Mouse (Mus musculus) intestine, embryonic 16.5 days (tissue): ENCODE results near the gene Psmd3. TPM values are rescaled to one million over a fixed set of nuclear protein-coding genes. Genes with fewer than 3 reads are reported as not detected.
A peak's percentile ranks its signal among the peaks of the same experiment; 100 is the strongest.

Experiments
- ATAC-seq: fragments of 200-750 bp; cut with Nextera tagmentation; 2 replicates; pipeline ENCODE4 v1.8.0; 2017; ENCODE audit warnings: moderate TSS enrichment, moderate library complexity
- H3K27ac ChIP-seq: fragments of 300-500 bp; sonication (generic); 2 replicates; pipeline ENCODE4 v1.5.1; 2014; ENCODE audit warnings: mild to moderate bottlenecking, low read length
- H3K27me3 ChIP-seq: fragments of 300-500 bp; sonication (generic); replicated peaks from 2 replicates; pipeline ENCODE4 v1.6.1; 2014; ENCODE audit warnings: low read length, control low read depth, mixed read lengths; ENCODE audit not compliant: control insufficient read depth, insufficient read depth
- H3K36me3 ChIP-seq: fragments of 300-500 bp; sonication (generic); 2 replicates; pipeline ENCODE4 v1.6.1; 2014; ENCODE audit warnings: low read length, control low read depth; ENCODE audit not compliant: control insufficient read depth, insufficient read depth
- H3K4me1 ChIP-seq: fragments of 300-500 bp; sonication (generic); 2 replicates; pipeline ENCODE4 v1.6.1; 2014; ENCODE audit warnings: low read length, control low read depth, mixed read lengths; ENCODE audit not compliant: control insufficient read depth, insufficient read depth
- H3K4me2 ChIP-seq: fragments of 300-500 bp; sonication (generic); 2 replicates; pipeline ENCODE4 v1.6.1; 2014; ENCODE audit warnings: low read depth, low read length, control low read depth
- H3K4me3 ChIP-seq: fragments of 300-500 bp; sonication (generic); 2 replicates; pipeline ENCODE4 v1.5.1; 2014; ENCODE audit warnings: mild to moderate bottlenecking, low read length
- H3K9ac ChIP-seq: fragments of 300-500 bp; sonication (generic); 2 replicates; pipeline ENCODE4 v1.6.1; 2014; ENCODE audit warnings: low read depth, low read length
- H3K9me3 ChIP-seq: fragments of 300-500 bp; sonication (generic); 2 replicates; pipeline ENCODE4 v1.6.1; 2016; ENCODE audit warnings: low read length, control low read depth; ENCODE audit not compliant: control insufficient read depth
- WGBS: fragments of 180-500 bp; shearing (Covaris S2); extraction: QIAGEN DNeasy Blood & Tissue Kit; methylation state at CpG from one replicate; pipeline ENCODE4 v1.1.7; 2014; 5-methylcytosine and 5-hydroxymethylcytosine counted together
- polyA plus RNA-seq: library from polyadenylated mRNA; unstranded; fragments of >200 nt; fragmentation: Nextera tagmentation; extraction: Ambion mirVana; gene quantifications from 2 replicates; pipeline ENCODE4 v1.2.1, GENCODE M21; 2015

Psmd3 gene
- polyA plus RNA-seq, 1 experiment from 2014 or later, result 181 TPM

GRCm38 (mm10) chr11:98738428-98738911, 56.1 kb downstream of the Psmd3 start:
- WGBS, result 52% methylated on average over 4 of the region's 4 CpGs
- Histone ChIP-seq H3K4me1 (peaks cover 17% of the 10 kb centered on the region), H3K36me3 (no peaks in the 10 kb centered on the region), H3K27me3 (no peaks in the 10 kb centered on the region), H3K4me3 (no peak overlapping the region), H3K9ac (0 out of 2 replicates have a peak overlapping the region, but pooled peaks have one; percentile 40), H3K4me2 (no peak overlapping the region), H3K9me3 (peaks cover 6% of the 10 kb centered on the region), H3K27ac (no peak overlapping the region)
- ATAC-seq, result no peak

DNA sequence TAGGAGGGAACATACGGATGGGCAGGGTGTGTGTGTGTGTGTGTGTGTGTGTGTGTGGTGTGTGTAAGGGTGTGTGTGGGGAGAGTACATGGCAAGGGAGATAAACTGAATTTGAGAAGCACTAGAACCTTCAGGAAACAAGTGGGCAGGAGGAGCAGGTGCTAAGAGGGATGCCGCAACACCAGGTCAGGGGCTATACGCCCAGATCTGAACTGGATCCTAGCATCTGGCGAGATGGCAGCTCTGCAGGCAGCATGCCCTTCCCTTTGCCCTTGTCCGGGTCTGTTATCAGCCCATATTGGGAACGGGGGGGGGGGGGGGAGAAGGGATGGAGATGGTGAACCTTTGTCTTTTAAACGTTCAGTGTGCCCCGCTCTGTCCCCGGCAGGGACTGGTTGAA, 56.6 kb downstream of the Psmd3 start:
- Histone ChIP-seq H3K27ac (no peak overlapping the region), H3K9ac (no peak overlapping the region), H3K4me1 (peaks cover 22% of the 10 kb centered on the region), H3K36me3 (no peaks in the 10 kb centered on the region), H3K9me3 (peaks cover 6% of the 10 kb centered on the region), H3K27me3 (no peaks in the 10 kb centered on the region), H3K4me2 (no peak overlapping the region), H3K4me3 (no peak overlapping the region)
- 73% methylated on average over 7 of the region's 9 CpGs for WGBS
- no peak for ATAC-seq

GRCm38 (mm10) chr11:98740026-98740392, 57.7 kb downstream of the Psmd3 start:
- H3K27ac ChIP-seq, result peak overlapping the region; percentile 99
- WGBS, result 5% methylated on average over 8 of the region's 8 CpGs
- no peaks in the 10 kb centered on the region for H3K27me3 ChIP-seq
- peak overlapping the region; percentile 94 for H3K4me3 ChIP-seq
- no peaks in the 10 kb centered on the region for H3K9me3 ChIP-seq
- peaks cover 33% of the 10 kb centered on the region for H3K4me1 ChIP-seq
- peak; percentile 17 for ATAC-seq
- peak overlapping the region; percentile 99 for H3K9ac ChIP-seq
- H3K4me2 ChIP-seq, result peak overlapping the region; percentile 85
- H3K36me3 ChIP-seq, result no peaks in the 10 kb centered on the region

- Histone ChIP-seq H3K9me3 (no peaks in the 10 kb centered on the region), H3K4me1 (peaks cover 38% of the 10 kb centered on the region), H3K4me3 (peak within 1 kb of the TSS; percentile 94), H3K4me2 (peak within 1 kb of the TSS; percentile 85), H3K27ac (peak within 1 kb of the TSS; percentile 99), H3K36me3 (no peaks in the 10 kb centered on the region), H3K9ac (peak within 1 kb of the TSS; percentile 99), H3K27me3 (no peaks in the 10 kb centered on the region)
- peak; percentile 81 for ATAC-seq
- under 1% methylated on average over 22 of the region's 22 CpGs for WGBS
Observed at GRCm38 (mm10) chr11:98740393-98741050, 58.2 kb downstream of the Psmd3 start, which contains the start of gene Thra. Thra (plus strand) TSS chr11:98740638.

- peaks cover 44% of the 10 kb centered on the region for H3K4me1 ChIP-seq
Observed at GRCm38 (mm10) chr11:98741051-98741620, 58.8 kb downstream of the Psmd3 start.

GRCm38 (mm10) chr11:98741622-98742396, 59.5 kb downstream of the Psmd3 start:
- Histone ChIP-seq H3K4me2 (peak overlapping the region; percentile 85), H3K4me3 (peak overlapping the region; percentile 94), H3K4me1 (peaks cover 51% of the 10 kb centered on the region), H3K9me3 (no peaks in the 10 kb centered on the region), H3K9ac (peak overlapping the region; percentile 99), H3K27me3 (no peaks in the 10 kb centered on the region), H3K27ac (peak overlapping the region; percentile 99), H3K36me3 (no peaks in the 10 kb centered on the region)
- peak; percentile 62 for ATAC-seq
- under 1% methylated on average over 73 of the region's 86 CpGs for whole genome bisulfite sequencing

More at GRCm38 (mm10) chr11:98741051-98741620, 58.8 kb downstream of the Psmd3 start:
- Histone ChIP-seq H3K27me3 (no peaks in the 10 kb centered on the region), H3K4me3 (peak overlapping the region; percentile 94), H3K27ac (peak overlapping the region; percentile 99), H3K36me3 (no peaks in the 10 kb centered on the region), H3K4me2 (peak overlapping the region; percentile 85), H3K9me3 (no peaks in the 10 kb centered on the region), H3K9ac (peak overlapping the region; percentile 99)
- ATAC-seq, result no peak
- under 1% methylated on average over 17 of the region's 17 CpGs for WGBS

GRCm38 (mm10) chr11:98742397-98743291, 60.3 kb downstream of the Psmd3 start:
- Histone ChIP-seq H3K4me2 (peak overlapping the region; percentile 85), H3K4me3 (peak overlapping the region; percentile 94), H3K27me3 (no peaks in the 10 kb centered on the region), H3K9me3 (no peaks in the 10 kb centered on the region), H3K36me3 (no peaks in the 10 kb centered on the region), H3K27ac (peak overlapping the region; percentile 99), H3K4me1 (peaks cover 56% of the 10 kb centered on the region), H3K9ac (peak overlapping the region; percentile 99)
- 1% methylated on average over 21 of the region's 21 CpGs for WGBS
- peak; percentile 3; the same call in 1 of the 2 replicates for ATAC-seq

GRCm38 (mm10) chr11:98743655-98744345, 61.4 kb downstream of the Psmd3 start:
- WGBS, result 9% methylated on average over 9 of the region's 9 CpGs
- Histone ChIP-seq H3K4me1 (peaks cover 68% of the 10 kb centered on the region), H3K27ac (peak overlapping the region; percentile 99), H3K9me3 (no peaks in the 10 kb centered on the region), H3K9ac (peak overlapping the region; percentile 99), H3K27me3 (no peaks in the 10 kb centered on the region), H3K4me2 (peak overlapping the region; percentile 85), H3K4me3 (peak overlapping the region; percentile 94), H3K36me3 (no peaks in the 10 kb centered on the region)
- 0 out of 2 replicates have a peak, but pooled peaks have one; percentile 8 for ATAC-seq
